Mouse (Mus musculus) thymus, adult 18-20 months (tissue): ENCODE data around the gene Myef2.

Experiments used
- DNase-seq, 2 experiments: peaks; one replicate each; pipeline ENCODE4 v3.0.0; 2022; ENCODE audit warnings: mixed read lengths in 2 of 2

The Myef2 gene

DNA sequence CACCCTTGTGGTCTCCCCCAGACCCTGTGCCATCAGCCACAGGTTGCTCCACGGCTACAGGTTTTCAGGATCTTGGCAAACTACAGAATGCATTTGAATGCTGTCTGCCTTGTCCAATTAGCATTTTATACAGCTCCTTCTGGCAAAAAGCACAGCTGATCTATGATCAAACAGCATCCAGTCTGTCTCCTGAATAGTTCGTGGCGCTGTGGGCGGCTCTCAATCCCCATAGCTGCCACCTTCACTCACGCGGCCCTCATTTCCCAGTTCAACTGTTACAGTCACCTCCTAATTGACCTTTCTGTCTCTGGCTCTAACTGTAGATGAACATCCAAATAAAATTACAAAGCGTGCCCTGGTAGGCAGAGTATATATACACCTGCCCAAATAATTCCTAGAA is 56.1 kb downstream of the Myef2 start:
- DNase-seq = no peak

DNA sequence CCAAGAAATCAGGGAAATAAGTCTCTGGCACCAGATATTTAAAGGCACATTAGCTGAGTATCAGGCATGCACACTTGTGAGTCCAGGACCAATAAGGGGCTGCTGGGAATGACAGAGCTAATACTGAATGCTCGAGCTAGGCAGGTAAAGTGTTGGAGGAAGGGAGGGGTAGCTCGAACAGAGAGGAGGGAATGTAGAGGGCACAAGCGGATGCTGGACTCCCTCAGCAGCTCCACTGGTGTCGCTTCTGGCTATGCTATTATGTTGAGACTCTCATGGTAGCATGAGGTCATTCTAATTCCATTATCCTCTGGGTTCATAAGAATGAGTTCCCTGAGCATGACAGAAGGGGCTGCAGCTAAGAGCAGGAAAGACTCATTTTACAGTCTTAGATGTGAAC is 60.5 kb downstream of the Myef2 start:
- no peak for DNase-seq

DNA sequence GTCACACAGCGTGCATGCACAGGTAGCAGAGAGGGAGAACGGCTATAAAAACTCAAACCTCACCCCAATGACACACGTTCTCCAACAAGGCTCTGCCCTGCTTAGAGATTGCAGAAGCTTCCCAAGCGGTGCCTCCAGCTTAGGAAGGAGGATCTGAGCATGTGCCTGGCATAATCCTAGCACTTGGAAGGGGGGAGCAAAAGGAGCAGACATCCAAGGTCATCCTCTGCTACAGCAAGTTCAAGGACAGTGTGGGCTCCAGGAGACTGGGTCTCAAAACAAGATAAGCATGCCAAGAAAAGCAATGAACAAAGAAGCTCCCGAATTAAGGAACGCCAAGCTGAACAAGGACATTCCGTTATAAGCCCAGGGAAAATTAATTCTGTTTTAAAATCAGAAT is 62.0 kb downstream of the Myef2 start:
- DNase-seq = no peak

DNA sequence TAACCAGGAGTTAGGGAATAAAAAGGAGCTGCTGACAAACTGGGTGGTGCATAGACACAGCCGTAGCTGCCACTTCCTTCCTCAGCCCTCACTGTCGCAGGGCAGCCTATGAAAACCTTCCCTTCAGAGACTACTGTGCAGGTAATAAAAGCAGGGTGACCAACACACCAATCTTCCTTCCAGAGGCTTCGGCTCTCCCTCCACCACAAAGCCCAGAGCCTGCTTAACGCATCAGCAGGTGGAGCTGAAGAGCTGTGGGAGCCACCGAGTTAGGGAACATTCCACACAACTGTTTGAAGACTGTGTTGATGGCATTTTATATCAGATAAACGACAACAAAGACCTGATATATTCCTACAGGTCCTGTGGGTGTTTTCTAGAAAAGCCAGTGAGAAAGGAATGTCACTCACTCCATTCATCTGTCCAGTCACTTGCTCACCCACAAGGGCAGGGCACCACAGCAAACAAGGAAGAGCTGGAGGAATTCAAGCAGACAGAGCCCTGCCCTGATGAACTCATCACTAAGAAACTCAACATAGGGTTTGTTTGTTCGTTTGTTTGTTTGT is 66.1 kb downstream of the Myef2 start:
- no peak for DNase-seq

DNA sequence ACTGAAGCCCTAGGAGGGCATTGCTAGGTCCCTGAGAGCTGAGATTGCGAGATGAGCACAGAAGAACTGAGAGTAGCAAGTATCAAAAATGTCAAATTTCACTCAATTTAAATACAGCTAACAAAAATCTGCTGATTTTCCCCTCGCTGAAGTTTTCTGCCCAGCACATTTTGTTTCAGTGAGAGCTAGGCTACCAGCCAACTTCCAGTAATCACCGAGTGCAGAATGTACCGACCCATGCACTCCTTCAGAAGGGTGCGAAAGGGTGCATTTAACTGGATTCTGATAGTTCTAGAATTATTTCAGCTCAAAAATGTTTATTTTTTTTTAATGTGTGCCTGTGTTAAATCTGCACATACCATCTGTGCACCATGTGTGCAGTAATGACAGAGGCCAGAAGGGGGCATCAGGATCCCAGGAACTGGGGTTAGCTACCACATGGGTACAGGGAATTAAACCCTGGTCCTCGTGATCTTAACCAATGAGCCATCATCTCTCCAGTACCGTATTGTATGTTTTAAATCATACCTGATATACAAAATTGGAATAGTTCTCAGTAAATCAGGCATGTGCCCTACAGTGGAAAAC is 68.1 kb downstream of the Myef2 start:
- DNase-seq = no peak
